Mouse (Mus musculus) cortical plate, adult 2 months (tissue): ENCODE measurements around the gene Spns1.
"Not testable (repeated sequence)": the region's sequence is repeated elsewhere in the genome, so short reads cannot be mapped to it uniquely, and the experiment has no call there.

Experiments used
- CTCF ChIP-seq: fragments of 200-500 bp; IDR thresholded peaks from 2 replicates; pipeline ENCODE4 v1.5.1; 2011; ENCODE audit warnings: mild to moderate bottlenecking, control low read depth, low read length; ENCODE audit not compliant: insufficient read depth; ENCODE audit errors: extremely low read depth
- POLR2A ChIP-seq: fragments of 200-500 bp; IDR thresholded peaks from 2 replicates; pipeline ENCODE4 v1.6.1; 2011; ENCODE audit warnings: mild to moderate bottlenecking, low read length, control low read depth; ENCODE audit not compliant: insufficient read depth; ENCODE audit errors: extremely low read depth

- TF ChIP-seq POLR2A, CTCF: not testable (repeated sequence)
Observed at GRCm38 (mm10) chr7:126402518-126402917, 25.3 kb upstream of the Spns1 start.
